Mouse (Mus musculus): ENCODE measurements around the gene Snrpa1. TPM values are rescaled to one million over a fixed set of nuclear protein-coding genes. Genes with fewer than 3 reads are reported as not detected.

Snrpa1 gene
- polyA plus RNA-seq, 1 experiment: 7.2 TPM

- no peak for DNase-seq (ENCODE audit: low read depth in 1 of 2, low spot score in 2 of 2)
- 69% methylated on average over 7 of the region's 7 CpGs for WGBS
- Histone ChIP-seq H3K4me3 (ENCODE audit: extremely low read depth, insufficient read depth, insufficient read length) (no peak overlapping the region), H3K36me3 (ENCODE audit: control insufficient read depth, insufficient read depth, low read length) (no peaks in the 10 kb centered on the region), H3K4me1 (ENCODE audit: control insufficient read depth, insufficient read depth, insufficient read length) (no peaks in the 10 kb centered on the region; the same call in none of the 2 replicates), H3K27ac (ENCODE audit: insufficient read depth, low read length) (no peak overlapping the region), H3K27me3 (ENCODE audit: control insufficient read depth, insufficient read depth, low read length) (no peaks in the 10 kb centered on the region; the same call in 1 of the 2 replicates)
- TF ChIP-seq POLR2A (IDR thresholded peaks at IDR 0.05; ENCODE audit: low read depth, low read length) (no peak), CTCF (IDR thresholded peaks at IDR 0.05; ENCODE audit: extremely low read depth, insufficient read depth, insufficient read length, insufficient replicate concordance) (no peak)
Measured at GRCm38 (mm10) chr7:66106581-66107056, 47.8 kb downstream of the Snrpa1 start.

DNA sequence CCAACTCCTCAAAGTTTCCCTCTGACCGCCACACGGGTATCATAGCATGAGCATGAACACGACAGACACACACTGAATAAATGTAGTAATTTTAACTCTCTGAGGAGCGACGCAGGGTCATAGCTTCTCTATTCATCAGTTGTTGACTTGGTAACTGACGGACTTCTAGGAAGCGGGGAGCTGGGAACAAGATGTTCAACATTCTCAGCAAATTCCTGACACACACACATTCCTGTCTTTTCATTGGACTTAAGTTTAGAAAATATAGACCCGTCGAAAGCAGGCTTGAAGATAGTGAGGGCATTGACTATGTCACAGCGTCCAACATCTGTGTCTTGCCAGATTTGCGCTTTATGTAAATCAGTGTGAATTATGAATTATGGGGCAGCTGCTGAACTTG is 48.4 kb downstream of the Snrpa1 start:
- WGBS: 82% methylated on average over 11 of the region's 11 CpGs

GRCm38 (mm10) chr7:66107930-66108329 is 49.1 kb downstream of the Snrpa1 start:
- DNase-seq (ENCODE audit: low read depth in 1 of 2, low spot score in 2 of 2): no peak
- H3K4me1 ChIP-seq (ENCODE audit: control insufficient read depth, insufficient read depth, insufficient read length): no peaks in the 10 kb centered on the region; the same call in none of the 2 replicates
- TF ChIP-seq CTCF (IDR thresholded peaks at IDR 0.05; ENCODE audit: extremely low read depth, insufficient read depth, insufficient read length, insufficient replicate concordance) (peak; percentile 23; the same call in 1 of the 2 replicates), POLR2A (IDR thresholded peaks at IDR 0.05; ENCODE audit: low read depth, low read length) (no peak)
- H3K36me3 ChIP-seq (ENCODE audit: control insufficient read depth, insufficient read depth, low read length): no peaks in the 10 kb centered on the region
- no peak overlapping the region for H3K4me3 ChIP-seq (ENCODE audit: extremely low read depth, insufficient read depth, insufficient read length)
- WGBS: 16% methylated on average over 7 of the region's 7 CpGs
- H3K27ac ChIP-seq (ENCODE audit: insufficient read depth, low read length): no peak overlapping the region
- H3K27me3 ChIP-seq (ENCODE audit: control insufficient read depth, insufficient read depth, low read length): no peaks in the 10 kb centered on the region; the same call in 1 of the 2 replicates

More for the DNA sequence above, 48.4 kb downstream of the Snrpa1 start:
- Histone ChIP-seq H3K27me3 (ENCODE audit: control insufficient read depth, insufficient read depth, low read length) (no peaks in the 10 kb centered on the region; the same call in 1 of the 2 replicates), H3K4me1 (ENCODE audit: control insufficient read depth, insufficient read depth, insufficient read length) (no peaks in the 10 kb centered on the region; the same call in none of the 2 replicates), H3K4me3 (ENCODE audit: extremely low read depth, insufficient read depth, insufficient read length) (no peak overlapping the region), H3K36me3 (ENCODE audit: control insufficient read depth, insufficient read depth, low read length) (no peaks in the 10 kb centered on the region), H3K27ac (ENCODE audit: insufficient read depth, low read length) (no peak overlapping the region)
- no peak for DNase-seq (ENCODE audit: low read depth in 1 of 2, low spot score in 2 of 2)
- TF ChIP-seq CTCF (IDR thresholded peaks at IDR 0.05; ENCODE audit: extremely low read depth, insufficient read depth, insufficient read length, insufficient replicate concordance): no peak
- no peak for TF ChIP-seq POLR2A (IDR thresholded peaks at IDR 0.05; ENCODE audit: low read depth, low read length)

DNA sequence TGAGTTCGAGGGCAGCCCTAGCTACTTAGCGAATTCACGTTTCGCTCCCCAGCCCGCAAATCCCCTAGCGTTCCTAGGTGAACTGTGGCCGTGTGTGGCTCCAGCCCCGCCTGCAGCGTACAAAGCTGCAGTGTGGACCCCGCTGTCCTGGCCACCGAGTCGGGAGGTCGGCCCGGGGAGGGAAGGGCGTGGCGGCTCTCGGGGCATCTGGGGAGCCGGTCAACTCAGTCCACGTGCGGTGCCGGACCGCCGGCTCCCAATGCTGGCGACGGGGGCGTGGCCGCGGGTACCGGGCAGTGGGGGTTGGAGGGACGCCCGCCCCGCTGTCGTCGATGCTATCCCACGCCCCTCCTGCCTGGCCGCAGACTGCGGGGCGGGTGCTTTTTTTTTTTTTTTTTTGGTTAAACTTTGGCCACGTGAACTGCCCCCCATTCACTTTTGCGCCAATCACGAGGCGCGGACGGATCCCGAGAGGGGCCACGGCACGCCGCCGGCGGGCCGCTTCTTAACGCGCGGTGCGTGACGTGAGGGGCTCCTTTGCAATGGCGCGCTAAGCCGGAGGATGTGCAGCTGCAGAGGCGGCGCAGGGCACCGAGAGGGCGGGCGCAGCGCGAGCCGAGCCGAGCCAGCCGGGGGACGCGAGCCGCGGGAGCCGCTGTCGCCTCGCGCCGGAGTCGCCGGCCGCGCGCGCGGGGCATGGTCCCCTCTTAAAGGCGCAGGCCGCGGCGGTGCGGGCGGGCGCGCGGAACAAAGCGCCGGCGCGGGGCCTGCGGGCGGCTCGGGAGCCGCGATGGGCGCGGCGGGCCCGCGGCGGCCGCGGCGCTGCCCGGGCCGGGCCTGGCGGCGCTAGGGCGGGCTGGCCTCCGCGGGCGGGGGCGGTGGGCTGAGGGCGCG is 50.4 kb downstream of the Snrpa1 start, which contains the start of gene Chsy1:
Gene Chsy1, plus strand, starts transcription at position 555 of the 894 bp plus-strand sequence.
- Histone ChIP-seq H3K27me3 (ENCODE audit: control insufficient read depth, insufficient read depth, low read length) (no peaks in the 10 kb centered on the region; the same call in 1 of the 2 replicates), H3K4me3 (ENCODE audit: extremely low read depth, insufficient read depth, insufficient read length) (peak within 1 kb of the TSS; percentile 71), H3K4me1 (ENCODE audit: control insufficient read depth, insufficient read depth, insufficient read length) (no peaks in the 10 kb centered on the region; the same call in none of the 2 replicates), H3K27ac (ENCODE audit: insufficient read depth, low read length) (peak within 1 kb of the TSS; percentile 80), H3K36me3 (ENCODE audit: control insufficient read depth, insufficient read depth, low read length) (no peaks in the 10 kb centered on the region)
- no peak for TF ChIP-seq CTCF (IDR thresholded peaks at IDR 0.05; ENCODE audit: extremely low read depth, insufficient read depth, insufficient read length, insufficient replicate concordance)
- peak; percentile 72 for TF ChIP-seq POLR2A (IDR thresholded peaks at IDR 0.05; ENCODE audit: low read depth, low read length)
- 5% methylated on average over 123 of the region's 123 CpGs for WGBS
- peak; percentile 75 to 88 for DNase-seq (ENCODE audit: low read depth in 1 of 2, low spot score in 2 of 2)

GRCm38 (mm10) chr7:66109855-66110635 is 51.2 kb downstream of the Snrpa1 start:
- peak overlapping the region; percentile 65 for H3K4me3 ChIP-seq (ENCODE audit: extremely low read depth, insufficient read depth, insufficient read length)

GRCm38 (mm10) chr7:66110636-66111112 is 51.9 kb downstream of the Snrpa1 start:
- WGBS: 4% methylated on average over 10 of the region's 10 CpGs
- H3K27me3 ChIP-seq (ENCODE audit: control insufficient read depth, insufficient read depth, low read length): no peaks in the 10 kb centered on the region; the same call in 1 of the 2 replicates
- DNase-seq (ENCODE audit: low read depth in 1 of 2, low spot score in 2 of 2): no peak
- H3K4me3 ChIP-seq (ENCODE audit: extremely low read depth, insufficient read depth, insufficient read length): peak overlapping the region; percentile 65
- peaks cover 3% of the 10 kb centered on the region for H3K4me1 ChIP-seq (ENCODE audit: control insufficient read depth, insufficient read depth, insufficient read length)
- no peaks in the 10 kb centered on the region for H3K36me3 ChIP-seq (ENCODE audit: control insufficient read depth, insufficient read depth, low read length)
- H3K27ac ChIP-seq (ENCODE audit: insufficient read depth, low read length): peak overlapping the region; percentile 72
- no peak for TF ChIP-seq POLR2A (IDR thresholded peaks at IDR 0.05; ENCODE audit: low read depth, low read length)
- TF ChIP-seq CTCF (IDR thresholded peaks at IDR 0.05; ENCODE audit: extremely low read depth, insufficient read depth, insufficient read length, insufficient replicate concordance): no peak

More at GRCm38 (mm10) chr7:66109855-66110635, 51.2 kb downstream of the Snrpa1 start:
- H3K4me1 ChIP-seq (ENCODE audit: control insufficient read depth, insufficient read depth, insufficient read length): no peaks in the 10 kb centered on the region; the same call in none of the 2 replicates
- H3K36me3 ChIP-seq (ENCODE audit: control insufficient read depth, insufficient read depth, low read length): no peaks in the 10 kb centered on the region
- DNase-seq (ENCODE audit: low read depth in 1 of 2, low spot score in 2 of 2): peak in 1 of 2 experiments; percentile 50
- H3K27me3 ChIP-seq (ENCODE audit: control insufficient read depth, insufficient read depth, low read length): no peaks in the 10 kb centered on the region; the same call in 1 of the 2 replicates
- WGBS: 4% methylated on average over 75 of the region's 77 CpGs
- peak overlapping the region; percentile 72 for H3K27ac ChIP-seq (ENCODE audit: insufficient read depth, low read length)
- TF ChIP-seq CTCF (IDR thresholded peaks at IDR 0.05; ENCODE audit: extremely low read depth, insufficient read depth, insufficient read length, insufficient replicate concordance): no peak
- TF ChIP-seq POLR2A (IDR thresholded peaks at IDR 0.05; ENCODE audit: low read depth, low read length): no peak
